ENCODE assay signal across 8 mouse cellular contexts in the genomic region with DNA sequence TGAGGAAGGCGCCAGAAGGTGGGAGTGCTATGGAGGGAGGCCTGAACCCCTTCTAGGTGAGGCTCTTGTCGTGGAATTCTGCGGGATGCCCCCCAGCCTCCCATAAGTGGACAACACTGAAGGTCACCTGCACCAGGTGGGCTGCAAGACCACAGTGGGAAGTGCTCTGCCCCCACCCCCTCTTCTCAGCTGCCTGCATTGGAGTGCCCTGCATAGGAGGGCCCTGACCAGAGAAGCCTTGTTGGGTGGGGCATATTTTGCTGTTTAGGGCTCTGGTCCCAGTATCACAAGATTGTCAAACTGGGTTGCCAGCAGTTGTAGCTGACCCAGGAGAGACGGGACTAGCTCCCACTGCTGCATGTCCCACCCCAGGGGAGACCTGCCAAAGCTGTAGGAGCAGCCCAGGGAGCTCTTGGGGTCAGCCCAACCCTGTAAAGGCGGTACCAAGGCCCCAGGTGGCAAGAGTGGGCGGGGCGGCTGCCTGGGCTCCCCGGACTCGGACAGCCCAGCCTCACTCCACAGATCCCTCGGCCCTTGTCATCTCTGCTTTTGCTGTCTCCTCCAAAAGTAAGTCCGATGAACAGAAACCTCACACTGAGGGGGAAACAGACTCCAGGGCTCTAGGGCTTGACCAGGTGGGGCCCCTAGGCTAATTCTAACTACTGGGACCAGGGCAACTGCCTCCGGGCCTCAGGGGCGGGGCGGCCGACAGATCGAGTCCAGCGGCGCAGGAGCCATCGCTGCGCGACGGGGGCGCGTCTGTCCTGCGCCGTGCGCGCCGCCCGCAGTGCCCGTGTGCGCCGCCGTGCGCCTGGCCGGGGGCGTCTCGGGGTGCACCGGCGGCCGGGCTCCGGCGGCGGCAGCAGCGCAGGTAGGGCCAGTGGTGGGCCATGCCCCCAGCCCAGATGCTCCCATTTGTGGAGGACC. TPM values are rescaled to one million over a fixed set of nuclear protein-coding genes. Genes with fewer than 3 reads are reported as not detected.
A peak's percentile ranks its signal among the peaks of the same experiment; 100 is the strongest.
DNase-seq lines count a peak whose midpoint lies in the region; ATAC-seq and TF ChIP-seq lines count a peak whose summit lies in the region.

TSS of gene Gng13 (plus strand) at position 461 of the 927 bp plus-strand sequence.

- H3K4me3 ChIP-seq in layer of hippocampus, adult 2 months = peak within 1 kb of the TSS; percentile 63
- H3K4me3 ChIP-seq in hindbrain, embryonic 13.5 days = peak within 1 kb of the TSS; percentile 43
- peak within 1 kb of the TSS; percentile 37 for H3K4me3 ChIP-seq in neural tube, embryonic 13.5 days

- H3K4me1 ChIP-seq in hindbrain, embryonic 13.5 days (replicated peaks) = peaks cover 14% of the 10 kb centered on the region
- peaks cover 14% of the 10 kb centered on the region for H3K4me1 ChIP-seq in neural tube, embryonic 13.5 days (replicated peaks)

- peak in 1 of 2 experiments; percentile 38 for DNase-seq in layer of hippocampus, adult 2 months (ENCODE audit: low spot score in 2 of 2)
- DNase-seq in layer of hippocampus, adult 9-11 months = no peak
- DNase-seq in embryo, embryonic 11 days = peak; percentile 49
- DNase-seq in left cerebral cortex, postnatal 36 days (ENCODE audit: low spot score in 2 of 2) = peak; percentile 58 to 74
- DNase-seq in gastrocnemius, postnatal 36 days = no peak
- DNase-seq in lung, adult 18-20 months = no peak

- H3K36me3 ChIP-seq in hindbrain, embryonic 13.5 days = peaks cover 6% of the 10 kb centered on the region; the same call in 1 of the 2 replicates
- 0 out of 2 replicates have a peak, but pooled peaks cover under 1% of the 10 kb centered on the region for H3K36me3 ChIP-seq in neural tube, embryonic 13.5 days

- intact Hi-C loops in left cerebral cortex, postnatal 36 days (cut with DNase I) = no loop called here
- intact Hi-C loops in gastrocnemius, postnatal 36 days (cut with DNase I) = no loop called here

- peak within 1 kb of the TSS; percentile 81 for H3K4me2 ChIP-seq in hindbrain, embryonic 13.5 days
- H3K4me2 ChIP-seq in neural tube, embryonic 13.5 days = peak within 1 kb of the TSS; percentile 65

- ATAC-seq in hindbrain, embryonic 13.5 days (ENCODE audit: low FRiP score) = peak; percentile 36; the same call in 1 of the 2 replicates
- 0 out of 2 replicates have a peak, but pooled peaks have one; percentile 21 for ATAC-seq in neural tube, embryonic 13.5 days (ENCODE audit: low read depth)

- peaks cover 29% of the 10 kb centered on the region for H3K27me3 ChIP-seq in hindbrain, embryonic 13.5 days
- H3K27me3 ChIP-seq in neural tube, embryonic 13.5 days = peaks cover 38% of the 10 kb centered on the region

- H3K9ac ChIP-seq in hindbrain, embryonic 13.5 days = peak within 1 kb of the TSS; percentile 72
- peak within 1 kb of the TSS; percentile 67 for H3K9ac ChIP-seq in neural tube, embryonic 13.5 days

- WGBS in hindbrain, embryonic 13.5 days = 2% methylated on average over 45 of the region's 45 CpGs
- 1% methylated on average over 45 of the region's 45 CpGs for WGBS in neural tube, embryonic 13.5 days

- H3K27ac ChIP-seq in layer of hippocampus, adult 2 months = peak within 1 kb of the TSS; percentile 84
- no peak within 1 kb of the TSS for H3K27ac ChIP-seq in hindbrain, embryonic 13.5 days
- no peak within 1 kb of the TSS for H3K27ac ChIP-seq in neural tube, embryonic 13.5 days (replicated peaks)

- TF ChIP-seq CTCF in layer of hippocampus, adult 2 months (conservative IDR thresholded peaks at IDR 0.05) = no peak

- H3K9me3 ChIP-seq in hindbrain, embryonic 13.5 days = no peaks in the 10 kb centered on the region
- no peaks in the 10 kb centered on the region for H3K9me3 ChIP-seq in neural tube, embryonic 13.5 days

RNA-seq across cellular contexts. Expression of gene Gng13, which starts in this region (rescaled TPM):
- 100 to 1,000 TPM; 106 to 122 TPM for total RNA-seq in layer of hippocampus, adult 2 months (2021)
- 1.6 TPM in 2 replicates for polyA plus RNA-seq in hindbrain, embryonic 13.5 days (2015; fragmentation: Nextera tagmentation; extraction: Ambion mirVana)
- total RNA-seq in left cerebral cortex, postnatal 36 days (2021) = 100 to 1,000 TPM; 154 to 195 TPM
- 2.1 and 2.8 TPM in 2 replicates for polyA plus RNA-seq in neural tube, embryonic 13.5 days (2015; fragmentation: Nextera tagmentation; extraction: Ambion mirVana)
- not detected for total RNA-seq in gastrocnemius, postnatal 36 days (2021)

Comparison
In these comparisons a context has a peak if more than half of its experiments do, and no peak if none do; other contexts are left out.
1. RNA of gene Gng13 (total RNA-seq): 154 to 195 TPM in left cerebral cortex, postnatal 36 days and 106 to 122 TPM in layer of hippocampus, adult 2 months; not detected in gastrocnemius, postnatal 36 days; every median in the first group is over 10 times any median in the second.
2. DNase-seq: peak in embryo, embryonic 11 days (single experiment) and left cerebral cortex, postnatal 36 days (2 of 2); none in layer of hippocampus, adult 9-11 months (single experiment), gastrocnemius, postnatal 36 days (0 of 2) and lung, adult 18-20 months (0 of 2).
3. Peak in every context shown above with its lines, with median percentiles within 50 percentile points of each other: H3K4me3 ChIP-seq.